Mouse (Mus musculus): ENCODE measurements around the gene Rab11fip4.

GRCm38 (mm10) chr11:79580660-79581059 lies 10.4 kb upstream of the Rab11fip4 start:
- no peak for TF ChIP-seq POLR2A (IDR thresholded peaks at IDR 0.05; ENCODE audit: borderline replicate concordance, insufficient read depth, low read length)
- TF ChIP-seq CTCF (IDR thresholded peaks at IDR 0.05; ENCODE audit: borderline replicate concordance, insufficient read depth, low read depth, low read length): 0 out of 2 replicates have a peak, but pooled peaks have one; percentile 17
